Mouse (Mus musculus): Measurements from ENCODE around the gene Smpd4. TPM values are rescaled to one million over a fixed set of nuclear protein-coding genes. Genes with fewer than 3 reads are reported as not detected.
"Not testable (repeated sequence)": the region's sequence is repeated elsewhere in the genome, so short reads cannot be mapped to it uniquely, and the experiment has no call there.

The Smpd4 gene
- polyA plus RNA-seq, 1 experiment from 2014 or later = 31.3 TPM

DNA sequence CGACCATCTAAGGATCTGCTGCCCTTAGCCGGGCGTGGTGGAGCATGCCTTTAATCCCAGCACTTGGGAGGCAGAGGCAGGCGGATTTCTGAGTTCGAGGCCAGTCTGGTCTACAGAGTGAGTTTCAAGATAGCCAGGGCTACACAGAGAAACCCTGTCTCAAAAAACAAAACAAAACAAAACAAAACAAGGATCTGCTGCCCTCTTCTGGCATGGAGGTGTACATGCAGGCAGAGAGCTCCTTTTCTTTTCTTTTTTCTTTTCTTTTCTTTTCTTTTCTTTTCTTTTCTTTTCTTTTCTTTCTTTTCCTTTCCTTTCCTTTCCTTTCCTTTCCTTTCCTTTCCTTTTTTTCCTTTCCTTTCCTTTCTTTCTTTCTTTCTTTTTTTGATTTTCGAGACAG, 4.4 kb upstream of the Smpd4 start:
- ATAC-seq; H3K27me3 ChIP-seq; in situ Hi-C loops (cut with MboI; ENCODE audit: low pct_unique_long_range_greater_than_20kb); DNase-seq (ENCODE audit: low read depth, low spot score): not testable (repeated sequence)
- ChIA-PET CTCF (interaction anchor here (0.7 to 5.0 kb wide), 3 partner anchors 48 to 57 kb away, joined by 6 to 45 read pairs (median 23); partner anchors contain the start of genes Lrrc74b and P2rx6), POLR2A (interaction anchor here (0.7 kb wide), 1 partner anchor 57 kb away, joined by 5 read pairs; no protein-coding TSS in a partner anchor)
- TF ChIP-seq CTCF (IDR thresholded peaks at IDR 0.05) = peak; percentile 78

DNA sequence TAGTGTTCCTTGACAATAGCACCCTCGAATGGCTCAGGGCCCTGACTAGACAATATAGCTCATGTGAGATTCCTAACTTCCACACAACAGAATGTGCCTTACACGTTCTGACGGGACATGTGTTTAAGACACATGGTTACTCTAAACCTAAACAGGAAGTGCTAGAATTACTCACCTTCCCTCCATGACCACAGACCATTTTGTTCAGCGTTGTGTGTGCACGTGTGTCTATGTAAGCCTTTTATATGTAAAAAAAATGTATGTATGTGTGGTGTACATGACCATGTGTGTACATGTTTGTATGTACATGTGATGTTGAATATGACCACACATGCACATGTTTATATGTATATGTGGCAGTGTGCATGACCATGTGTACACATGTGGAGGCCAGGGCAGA, 2.9 kb upstream of the Smpd4 start:
- ChIA-PET POLR2A (no interaction called here), CTCF (interaction anchor here (1.0 to 5.0 kb wide), 4 partner anchors 49 to 58 kb away, joined by 3 to 45 read pairs (median 13); partner anchors contain the start of genes Lrrc74b and P2rx6)
- in situ Hi-C loops (cut with MboI; ENCODE audit: low pct_unique_long_range_greater_than_20kb) = no loop called here
- DNase-seq (ENCODE audit: low read depth, low spot score) (no peak), ATAC-seq (no peak)
- no peaks in the 10 kb centered on the region for H3K27me3 ChIP-seq
- TF ChIP-seq CTCF (IDR thresholded peaks at IDR 0.05) = no peak

DNA sequence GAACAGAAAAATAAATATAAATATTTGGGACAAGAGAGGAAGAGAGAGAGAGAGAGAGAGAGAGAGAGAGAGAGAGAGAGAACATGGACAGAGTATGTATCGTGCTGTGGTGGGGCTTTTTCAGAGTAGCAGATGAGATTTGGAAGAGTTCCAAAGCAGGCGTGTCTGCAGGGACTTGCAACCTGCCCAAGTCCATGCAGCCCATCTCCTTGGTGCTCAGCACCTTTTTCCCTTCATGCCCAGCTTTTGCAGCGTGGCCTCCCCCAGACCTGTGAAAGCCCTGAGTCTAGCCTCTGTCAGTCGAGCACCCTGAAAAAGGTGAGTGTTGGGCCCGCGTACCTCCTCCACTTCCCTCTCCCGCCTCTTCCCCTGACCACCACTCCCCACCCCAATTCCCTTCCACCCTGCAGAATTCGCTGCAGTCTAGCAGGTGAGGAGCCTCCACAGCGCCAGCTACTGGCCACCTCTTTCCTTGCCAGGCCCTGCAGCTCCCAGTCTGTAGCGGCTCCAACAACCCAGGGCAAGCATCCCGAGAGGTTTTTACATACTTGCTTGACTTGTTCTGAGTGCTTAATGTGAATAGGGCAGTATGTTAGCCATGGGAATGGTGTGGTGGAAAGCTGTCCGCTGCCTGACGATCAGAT, 1.1 kb upstream of the Smpd4 start:
- DNase-seq (ENCODE audit: low read depth, low spot score) (no peak), ATAC-seq (no peak)
- H3K27me3 ChIP-seq = no peaks in the 10 kb centered on the region
- in situ Hi-C loops (cut with MboI; ENCODE audit: low pct_unique_long_range_greater_than_20kb) = no loop called here
- ChIA-PET CTCF (interaction anchor here (1.1 to 5.0 kb wide), 4 partner anchors 9 to 60 kb away, joined by 3 to 45 read pairs (median 14); partner anchors contain the start of genes Lrrc74b and P2rx6), POLR2A (no interaction called here)
- TF ChIP-seq CTCF (IDR thresholded peaks at IDR 0.05) = peak; percentile 80

DNA sequence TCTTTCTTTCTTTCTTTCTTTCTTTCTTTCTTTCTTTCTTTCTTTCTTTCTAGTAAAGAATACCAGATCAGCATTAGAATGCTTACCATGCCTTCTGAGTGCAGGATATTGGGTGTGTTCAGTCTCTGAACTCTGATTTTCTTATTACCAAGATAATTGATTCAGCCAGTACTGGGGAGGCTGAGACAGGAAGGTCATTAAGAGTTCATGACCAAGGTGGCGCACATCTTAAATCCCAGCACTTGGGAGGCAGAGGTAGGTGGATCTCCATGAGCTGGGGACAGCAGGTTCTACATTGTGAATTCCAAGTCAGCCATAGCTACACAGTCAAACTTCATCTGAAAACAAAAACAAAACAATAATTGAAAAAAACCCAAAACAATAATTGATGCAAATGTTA, 2.8 kb downstream of the Smpd4 start:
- ChIA-PET CTCF (interaction anchor here (0.8 to 1.2 kb wide), 2 partner anchors 16 to 37 kb away, joined by 3 read pairs; no protein-coding TSS in a partner anchor), POLR2A (no interaction called here)
- DNase-seq (ENCODE audit: low read depth, low spot score) (no peak), ATAC-seq (no peak)
- H3K27me3 ChIP-seq = no peaks in the 10 kb centered on the region
- in situ Hi-C loops (cut with MboI; ENCODE audit: low pct_unique_long_range_greater_than_20kb) = loop anchor here (5.0 kb wide), 1 partner anchor 65 kb away; no protein-coding TSS in a partner anchor
- TF ChIP-seq CTCF (IDR thresholded peaks at IDR 0.05) = no peak

DNA sequence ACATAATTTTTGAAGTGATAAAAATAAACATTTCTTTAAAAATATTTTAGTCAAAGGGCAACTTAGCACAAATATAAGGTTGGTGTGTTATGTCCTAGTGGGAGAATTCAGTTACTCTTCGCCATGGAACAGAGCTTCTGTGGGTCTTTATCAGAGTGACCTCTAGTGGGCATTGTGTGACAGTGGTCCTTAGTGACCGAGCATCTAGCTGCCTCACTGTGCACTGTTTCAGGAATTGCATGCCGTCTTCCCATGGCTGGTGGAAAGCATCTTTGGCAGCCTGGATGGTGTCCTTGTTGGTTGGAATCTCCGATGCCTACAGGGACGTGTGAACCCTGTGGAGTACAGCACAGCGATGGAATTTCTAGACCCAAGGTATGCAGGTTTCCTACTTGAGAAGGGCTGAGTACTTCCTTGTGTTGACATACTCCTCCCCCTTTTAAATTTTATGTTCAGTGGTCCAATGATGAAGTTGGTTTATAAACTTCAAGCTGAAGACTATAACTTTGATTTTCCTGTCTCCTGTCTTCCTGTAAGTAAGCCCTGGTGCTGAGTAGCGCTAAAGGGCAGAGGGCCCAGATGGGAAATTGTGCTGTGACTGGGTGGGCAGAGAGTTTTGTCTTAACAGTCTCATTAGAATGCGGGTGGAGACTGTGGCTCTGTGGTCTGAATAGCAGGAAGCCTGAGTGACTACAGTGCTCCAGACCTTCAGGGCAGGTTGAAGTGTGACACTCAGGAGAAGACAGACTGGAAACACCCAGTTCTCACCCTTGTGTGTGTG, 6.5 kb downstream of the Smpd4 start:
- ChIA-PET POLR2A (no interaction called here), CTCF (interaction anchor here (0.6 to 1.1 kb wide), 5 partner anchors 11 to 71 kb away, joined by 3 to 5 read pairs (median 3); no protein-coding TSS in a partner anchor)
- DNase-seq (ENCODE audit: low read depth, low spot score) (no peak), ATAC-seq (no peak)
- TF ChIP-seq CTCF (IDR thresholded peaks at IDR 0.05) = peak; percentile 76
- H3K27me3 ChIP-seq = no peaks in the 10 kb centered on the region
- in situ Hi-C loops (cut with MboI; ENCODE audit: low pct_unique_long_range_greater_than_20kb) = no loop called here

- H3K27me3 ChIP-seq = no peaks in the 10 kb centered on the region
- TF ChIP-seq CTCF (IDR thresholded peaks at IDR 0.05) = no peak
- in situ Hi-C loops (cut with MboI; ENCODE audit: low pct_unique_long_range_greater_than_20kb) = no loop called here
- CTCF ChIA-PET = no interaction called here
- ATAC-seq (no peak), DNase-seq (ENCODE audit: low read depth, low spot score) (no peak)
- POLR2A ChIA-PET = no interaction called here
Measured at GRCm38 (mm10) chr16:17626269-17626555, 7.1 kb downstream of the Smpd4 start.

DNA sequence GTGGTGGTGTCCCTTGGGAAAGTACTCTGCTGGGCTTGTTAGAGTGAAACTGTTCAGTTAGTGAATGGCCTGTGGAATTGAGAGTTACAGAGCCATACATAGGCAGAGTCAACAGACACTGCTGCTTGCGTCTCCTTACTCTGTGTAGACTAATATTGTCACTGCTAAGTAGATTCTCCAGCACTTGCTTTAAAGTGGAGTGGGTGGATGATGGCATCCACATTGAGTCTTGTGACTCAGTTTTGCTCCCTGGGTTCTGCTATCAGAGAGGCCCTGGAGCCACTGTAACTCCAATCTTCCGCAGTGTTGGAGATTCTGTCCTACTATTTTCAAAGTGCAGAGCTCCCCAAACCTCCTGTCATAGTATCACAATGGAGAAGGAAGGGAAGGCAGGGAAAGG, 13.4 kb downstream of the Smpd4 start:
- TF ChIP-seq CTCF (IDR thresholded peaks at IDR 0.05) = no peak
- POLR2A ChIA-PET = no interaction called here
- no peaks in the 10 kb centered on the region for H3K27me3 ChIP-seq
- in situ Hi-C loops (cut with MboI; ENCODE audit: low pct_unique_long_range_greater_than_20kb) = no loop called here
- DNase-seq (ENCODE audit: low read depth, low spot score) (no peak), ATAC-seq (no peak)
- CTCF ChIA-PET = no interaction called here

DNA sequence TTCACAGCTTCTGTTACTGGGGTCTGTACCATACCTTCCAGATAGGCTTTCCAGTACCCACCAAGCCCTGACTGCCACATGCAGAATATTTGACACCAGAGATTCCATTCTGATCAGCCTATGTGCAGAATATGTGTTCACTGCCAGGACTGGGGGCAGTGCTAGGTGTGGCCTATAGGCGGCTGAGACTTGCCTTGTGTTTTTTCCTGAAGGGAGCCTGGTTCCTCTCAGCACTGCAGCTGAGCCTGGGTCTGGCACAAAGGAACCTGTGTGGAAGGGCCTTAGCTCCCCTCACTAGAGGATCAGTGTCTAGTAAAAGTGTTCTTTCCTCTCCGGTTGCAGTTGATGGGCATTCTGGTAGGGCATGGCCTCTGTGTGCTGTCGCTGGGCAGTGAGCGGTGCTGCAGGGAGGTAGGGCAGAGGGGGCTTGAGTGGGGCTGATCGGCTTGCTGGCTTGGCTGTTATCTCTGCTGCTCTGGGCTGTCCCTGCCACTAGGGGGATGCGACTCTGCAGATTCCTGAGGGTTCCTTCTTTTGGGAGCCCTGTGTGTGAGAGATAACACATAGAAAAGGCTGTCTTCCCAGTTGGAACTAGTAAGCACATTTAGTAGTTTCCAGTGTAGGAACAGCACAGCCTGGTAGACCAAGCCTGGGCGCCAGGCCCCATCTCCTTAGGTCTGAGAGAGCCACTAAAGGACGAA, 14.5 kb downstream of the Smpd4 start:
- in situ Hi-C loops (cut with MboI; ENCODE audit: low pct_unique_long_range_greater_than_20kb) = no loop called here
- no peaks in the 10 kb centered on the region for H3K27me3 ChIP-seq
- POLR2A ChIA-PET = no interaction called here

GRCm38 (mm10) chr16:17636904-17637303, 17.8 kb downstream of the Smpd4 start:
- ATAC-seq (no peak), DNase-seq (ENCODE audit: low read depth, low spot score) (no peak)
- ChIA-PET CTCF (interaction anchor here (0.9 to 1.8 kb wide), 4 partner anchors 9 to 89 kb away, joined by 3 to 4 read pairs (median 3); no protein-coding TSS in a partner anchor), POLR2A (no interaction called here)
- in situ Hi-C loops (cut with MboI; ENCODE audit: low pct_unique_long_range_greater_than_20kb) = no loop called here
- H3K27me3 ChIP-seq = no peaks in the 10 kb centered on the region
- no peak for TF ChIP-seq CTCF (IDR thresholded peaks at IDR 0.05)

More for the DNA sequence above, 14.5 kb downstream of the Smpd4 start:
- CTCF ChIA-PET = interaction anchor here (2.2 kb wide), 1 partner anchor 11 kb away, joined by 5 read pairs; no protein-coding TSS in a partner anchor
- ATAC-seq = no peak
- TF ChIP-seq CTCF (IDR thresholded peaks at IDR 0.05) = no peak
- no peak for DNase-seq (ENCODE audit: low read depth, low spot score)

DNA sequence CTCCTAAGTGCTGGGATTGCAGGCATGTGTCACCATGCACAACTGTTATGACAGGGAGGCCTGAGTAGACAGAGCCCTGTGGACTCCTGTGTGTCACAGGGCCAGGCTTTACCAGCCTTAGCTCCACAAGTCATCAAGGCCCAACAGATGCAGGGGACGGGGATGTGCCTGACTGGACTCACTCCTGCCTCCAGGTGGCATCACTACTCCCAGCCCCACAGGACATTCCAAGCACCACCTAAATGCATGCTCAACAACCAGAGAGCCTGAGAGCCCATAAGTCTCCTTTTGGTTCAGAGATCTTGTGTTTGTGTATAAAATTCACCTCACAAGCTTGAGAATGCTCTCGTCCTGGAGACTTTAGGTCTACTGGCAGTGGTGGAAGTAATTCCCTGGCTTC, 18.5 kb downstream of the Smpd4 start:
- no peak for TF ChIP-seq CTCF (IDR thresholded peaks at IDR 0.05)
- CTCF ChIA-PET = interaction anchor here (1.3 to 1.8 kb wide), 2 partner anchors 10 to 79 kb away, joined by 3 to 4 read pairs; no protein-coding TSS in a partner anchor
- in situ Hi-C loops (cut with MboI; ENCODE audit: low pct_unique_long_range_greater_than_20kb) = no loop called here
- no peaks in the 10 kb centered on the region for H3K27me3 ChIP-seq
- ATAC-seq (no peak), DNase-seq (ENCODE audit: low read depth, low spot score) (no peak)
- POLR2A ChIA-PET = no interaction called here
